Mouse (Mus musculus) liver, adult 2 months (tissue): ENCODE measurements at regions not wholly inside any gene's neighbourhood (a gene's known extent, or its start where the extent isn't known, plus 50 kb on each side); places are given as distances from the start of the nearest gene placed in this dataset.

Source experiments
- DNase-seq: peaks from one replicate; pipeline ENCODE4 v3.0.0-alpha.2; 2011; ENCODE audit warnings: low read depth, low spot score; ENCODE audit errors: extremely low read depth
- H3K27ac ChIP-seq: fragments of 200-500 bp; replicated peaks from 2 replicates; pipeline ENCODE4 v1.5.1; 2012; ENCODE audit warnings: low read depth, mild to moderate bottlenecking, control low read depth, inconsistent platforms, low read length; ENCODE audit not compliant: insufficient read depth
- H3K27me3 ChIP-seq: fragments of 200-500 bp; 2 replicates; pipeline ENCODE4 v1.6.1; 2012; ENCODE audit warnings: mild to moderate bottlenecking, moderate library complexity, low read length, inconsistent platforms; ENCODE audit not compliant: control insufficient read depth, insufficient read depth
- H3K36me3 ChIP-seq: fragments of 200-500 bp; 2 replicates; pipeline ENCODE4 v1.6.1; 2012; ENCODE audit warnings: low read length, inconsistent platforms; ENCODE audit not compliant: control insufficient read depth, insufficient read depth
- H3K4me1 ChIP-seq: fragments of 200-500 bp; 2 replicates; pipeline ENCODE4 v1.6.1; 2011; ENCODE audit warnings: low read length; ENCODE audit not compliant: control insufficient read depth, insufficient read depth
- H3K4me3 ChIP-seq: fragments of 200-500 bp; 2 replicates; pipeline ENCODE4 v1.5.1; 2011; ENCODE audit warnings: low read depth, mild to moderate bottlenecking, control low read depth, low read length, moderate library complexity; ENCODE audit not compliant: insufficient read depth
- H3K79me2 ChIP-seq: fragments of 200-500 bp; 2 replicates; pipeline ENCODE4 v1.6.1; 2012; ENCODE audit warnings: inconsistent platforms, mild to moderate bottlenecking, low read length, moderate library complexity; ENCODE audit not compliant: control insufficient read depth, insufficient read depth
- H3K9ac ChIP-seq: fragments of 200-500 bp; 2 replicates; pipeline ENCODE4 v1.6.1; 2012; ENCODE audit warnings: low read depth, mild to moderate bottlenecking, control low read depth, inconsistent platforms, low read length
- CTCF ChIP-seq: fragments of 200-500 bp; IDR thresholded peaks from 2 replicates; pipeline ENCODE4 v1.5.1; 2011; ENCODE audit warnings: low read depth, low read length, control low read depth
- POLR2A ChIP-seq: fragments of 200-500 bp; IDR thresholded peaks from 2 replicates; pipeline ENCODE4 v1.6.1; 2011; ENCODE audit warnings: low read length, control low read depth; ENCODE audit not compliant: insufficient read depth; ENCODE audit errors: extremely low read depth
- WGBS: fragments of 180-500 bp; shearing (Covaris S2); methylation state at CpG from one replicate; pipeline ENCODE4 v1.1.7; 2018; 5-methylcytosine and 5-hydroxymethylcytosine counted together

DNA sequence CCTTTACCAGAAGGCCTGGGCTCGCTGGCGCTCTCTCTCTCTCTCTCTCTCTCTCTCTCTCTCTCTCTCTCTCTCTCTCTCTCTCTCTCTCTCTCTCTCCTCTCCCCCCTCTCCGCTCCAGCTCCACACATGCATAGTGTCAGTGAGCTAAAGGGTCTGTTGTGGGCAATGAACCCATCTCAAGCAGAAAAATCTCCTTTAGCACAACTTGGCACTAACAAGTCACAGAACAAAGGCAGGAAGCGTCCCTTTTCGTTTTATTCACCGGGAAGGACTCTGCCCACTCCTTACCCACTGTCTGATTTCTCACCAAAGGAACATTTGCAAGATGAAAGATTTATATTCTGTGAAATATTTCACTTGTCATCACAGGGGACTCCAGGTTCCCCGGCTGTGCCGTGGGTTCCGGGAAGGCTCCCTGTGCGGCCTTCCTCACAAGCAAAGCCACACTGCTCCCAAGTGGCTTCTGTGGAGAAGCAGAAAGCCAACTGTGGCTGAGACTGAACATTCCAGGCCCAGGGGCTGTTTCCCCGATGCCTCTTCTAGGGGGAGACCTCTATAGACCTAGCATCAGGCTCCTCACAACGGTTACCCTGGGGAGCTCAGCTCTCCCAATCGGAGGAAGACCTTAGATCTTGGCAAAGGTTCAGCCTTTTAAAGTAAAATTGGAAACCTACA lies 253.2 kb upstream of the Spred2 start:
- Histone ChIP-seq H3K36me3 (no peaks in the 10 kb centered on the region), H3K9ac (no peak overlapping the region), H3K27ac (no peak overlapping the region), H3K27me3 (no peaks in the 10 kb centered on the region), H3K4me1 (no peaks in the 10 kb centered on the region), H3K79me2 (no peaks in the 10 kb centered on the region), H3K4me3 (no peak overlapping the region)
- no peak for TF ChIP-seq CTCF
- no peak for TF ChIP-seq POLR2A
- DNase-seq = no peak
- whole genome bisulfite sequencing = 75% methylated on average over 13 of the region's 13 CpGs

DNA sequence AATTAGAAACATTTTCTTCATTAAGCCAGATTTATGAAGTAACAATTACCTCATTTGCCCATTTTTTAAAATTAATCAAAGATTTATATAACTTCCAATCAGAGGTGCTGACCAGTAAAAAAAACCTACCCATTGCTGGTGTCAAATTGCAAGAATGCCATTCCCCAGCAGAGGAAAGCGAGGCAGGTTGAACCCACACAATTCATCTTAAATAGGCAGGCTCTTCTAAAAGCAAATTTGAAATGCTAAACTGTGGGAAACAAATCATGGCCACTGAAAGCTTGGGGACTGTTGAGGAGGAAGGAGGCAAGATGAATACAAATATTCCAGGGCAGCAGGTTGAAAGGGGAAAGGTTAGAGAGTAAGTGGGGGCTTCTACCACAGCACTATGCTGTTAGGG lies 251.2 kb upstream of the Spred2 start:
- no peaks in the 10 kb centered on the region for H3K79me2 ChIP-seq
- 88% methylated on average over 1 of the region's 1 CpGs for WGBS
- TF ChIP-seq POLR2A (no peak), CTCF (no peak)

DNA sequence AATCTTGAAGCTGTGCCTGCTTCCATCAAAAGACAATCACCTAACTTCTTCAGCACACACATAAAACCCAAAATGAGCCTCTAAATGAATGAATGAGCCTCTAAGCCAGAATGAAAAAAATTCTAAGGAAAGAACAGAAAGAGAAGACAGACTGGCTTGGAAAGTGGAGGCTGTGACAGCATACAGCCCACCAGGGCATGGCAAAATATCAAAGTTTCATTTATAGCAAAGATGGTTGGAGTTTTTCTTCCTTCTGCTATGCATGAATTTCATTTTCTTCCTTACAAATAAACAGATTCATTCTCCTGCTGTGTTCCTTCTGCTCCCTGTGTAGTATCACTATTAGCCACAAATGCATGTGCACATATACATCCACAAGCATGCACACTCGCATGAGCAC lies 247.7 kb upstream of the Spred2 start:
- DNase-seq = no peak
- 90% methylated on average over 1 of the region's 1 CpGs for WGBS
- Histone ChIP-seq H3K27ac (no peak overlapping the region), H3K9ac (no peak overlapping the region), H3K4me3 (no peak overlapping the region), H3K79me2 (no peaks in the 10 kb centered on the region), H3K27me3 (no peaks in the 10 kb centered on the region), H3K4me1 (no peaks in the 10 kb centered on the region), H3K36me3 (no peaks in the 10 kb centered on the region)
- TF ChIP-seq CTCF = no peak
- no peak for TF ChIP-seq POLR2A

More for the DNA sequence above, 251.2 kb upstream of the Spred2 start:
- DNase-seq = no peak
- no peak overlapping the region for H3K4me3 ChIP-seq
- no peaks in the 10 kb centered on the region for H3K36me3 ChIP-seq
- H3K27me3 ChIP-seq = no peaks in the 10 kb centered on the region
- H3K4me1 ChIP-seq = no peaks in the 10 kb centered on the region
- no peak overlapping the region for H3K9ac ChIP-seq
- no peak overlapping the region for H3K27ac ChIP-seq

DNA sequence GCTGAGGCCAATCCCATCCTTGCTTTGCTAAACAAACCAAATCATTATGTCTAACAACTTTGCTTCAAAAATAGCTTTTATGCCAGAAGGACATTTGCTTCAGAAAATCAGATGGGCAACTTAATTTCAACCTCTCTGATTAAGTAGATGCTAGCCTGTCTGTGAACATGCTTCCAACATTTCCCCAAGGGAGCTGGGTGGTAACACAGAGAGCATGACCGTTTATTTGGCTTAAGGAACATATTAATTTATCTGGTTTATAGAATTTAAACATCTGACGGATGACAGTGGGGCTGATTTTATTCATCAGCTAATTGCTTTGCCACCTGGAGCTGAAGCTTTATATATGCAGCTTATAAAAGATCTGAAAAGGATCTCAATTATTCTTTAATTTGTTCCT lies 245.1 kb upstream of the Spred2 start:
- 83% methylated on average over 2 of the region's 2 CpGs for WGBS
- no peak for TF ChIP-seq CTCF
- Histone ChIP-seq H3K4me1 (no peaks in the 10 kb centered on the region), H3K27ac (no peak overlapping the region), H3K4me3 (no peak overlapping the region), H3K27me3 (no peaks in the 10 kb centered on the region), H3K36me3 (no peaks in the 10 kb centered on the region), H3K9ac (no peak overlapping the region), H3K79me2 (no peaks in the 10 kb centered on the region)
- DNase-seq = no peak

DNA sequence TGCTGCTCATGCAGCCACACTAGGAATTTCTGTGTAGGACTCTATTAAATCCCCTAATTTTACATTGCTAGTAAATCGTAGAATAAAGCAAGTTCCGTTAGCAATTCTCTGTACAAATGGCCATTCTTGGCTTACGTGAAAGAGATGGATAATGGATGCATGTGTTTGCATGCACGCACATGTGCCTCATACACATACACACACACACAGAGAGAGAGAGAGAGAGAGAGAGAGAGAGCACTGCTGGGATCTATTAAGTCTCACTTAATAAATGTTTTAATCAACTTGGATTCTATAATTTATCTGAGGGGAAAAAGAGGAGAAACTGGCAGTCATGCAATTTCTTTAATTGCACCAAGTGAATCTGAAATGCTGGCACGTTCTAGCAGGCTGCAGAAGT lies 244.5 kb upstream of the Spred2 start:
- DNase-seq = no peak
- no peaks in the 10 kb centered on the region for H3K36me3 ChIP-seq
- TF ChIP-seq POLR2A (no peak), CTCF (no peak)
- no peaks in the 10 kb centered on the region for H3K4me1 ChIP-seq
- no peak overlapping the region for H3K27ac ChIP-seq
- WGBS = 87% methylated on average over 5 of the region's 5 CpGs
- no peak overlapping the region for H3K9ac ChIP-seq
- no peaks in the 10 kb centered on the region for H3K79me2 ChIP-seq
- H3K4me3 ChIP-seq = no peak overlapping the region
- no peaks in the 10 kb centered on the region for H3K27me3 ChIP-seq

DNA sequence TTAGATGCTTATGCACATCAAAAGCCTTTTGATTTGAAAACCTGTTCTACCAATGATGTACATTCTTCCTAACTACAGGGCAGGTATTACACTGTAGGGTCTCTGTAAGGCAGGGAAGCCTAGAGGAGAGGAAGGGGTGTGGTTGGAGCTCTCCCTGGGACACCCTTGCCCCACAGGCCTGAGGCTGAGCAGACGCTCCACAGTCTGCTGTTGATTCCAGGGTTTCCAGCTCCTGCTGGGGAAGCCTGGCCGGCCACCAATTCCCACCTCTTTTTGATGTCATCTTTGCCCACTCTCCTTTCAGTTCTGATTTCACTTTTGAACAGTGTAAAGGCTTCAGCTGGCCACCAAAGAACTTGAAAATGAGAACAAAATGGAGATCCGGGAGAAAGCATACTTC lies 223.0 kb upstream of the Spred2 start:
- 67% methylated on average over 3 of the region's 3 CpGs for WGBS
- no peak for DNase-seq
- H3K27me3 ChIP-seq = no peaks in the 10 kb centered on the region
- TF ChIP-seq POLR2A (no peak), CTCF (no peak)
- H3K79me2 ChIP-seq = no peaks in the 10 kb centered on the region
- H3K27ac ChIP-seq = no peak overlapping the region
- H3K36me3 ChIP-seq = no peaks in the 10 kb centered on the region
- no peak overlapping the region for H3K9ac ChIP-seq
- H3K4me1 ChIP-seq = no peaks in the 10 kb centered on the region
- no peak overlapping the region for H3K4me3 ChIP-seq
